In genomic region chr1:191299215-191299942, GRCm38 (mm10) we compare ENCODE assay signal across 8 mouse cellular contexts. TPM values are rescaled to one million over a fixed set of nuclear protein-coding genes. Genes with fewer than 3 reads are reported as not detected.
DNase-seq lines count a peak whose midpoint lies in the region; ATAC-seq lines count a peak whose summit lies in the region.

No protein-coding gene starts in this region.

- intact Hi-C loops in heart, postnatal 25 days (cut with DNase I), result no loop called here

- ATAC-seq in granulocyte monocyte progenitor cell, adult 5-6 weeks (replicated peaks; ENCODE audit: poor library complexity, severe bottlenecking), result no peak; the same call in 1 of the 2 replicates

- peak; percentile 39 to 49 for DNase-seq in layer of hippocampus, postnatal 10 days (ENCODE audit: low spot score in 2 of 2)
- DNase-seq in layer of hippocampus, adult 18-20 months (ENCODE audit: low spot score in 2 of 2), result no peak
- DNase-seq in R1 (ENCODE audit: low read depth, low spot score), result peak; percentile 59
- DNase-seq in embryo, embryonic 9.5 days (ENCODE audit: extremely low spot score), result peak; percentile 31
- DNase-seq in heart, postnatal 25 days (ENCODE audit: low spot score), result peak; percentile 43
- DNase-seq in lung, postnatal 25 days (ENCODE audit: low spot score), result peak; percentile 59
- no peak for DNase-seq in spleen, adult 12 weeks (ENCODE audit: low spot score)

RNA-seq across cellular contexts. Expression of gene Nenf, which starts 18.6 kb away (rescaled TPM):
- total RNA-seq in layer of hippocampus, postnatal 10 days (2021), result 10 to 100 TPM; 74.6 to 89.2 TPM
- total RNA-seq in layer of hippocampus, adult 18-20 months (2021), result 10 to 100 TPM; 72.9 to 74.4 TPM
- 100 to 1,000 TPM in 1 of 2 experiments, 10 to 100 TPM in 1; 98.8 to 102 TPM for total RNA-seq in heart, postnatal 25 days (2021)
- 36.7 and 54.4 TPM in 2 replicates for total RNA-seq in granulocyte monocyte progenitor cell, adult 5-6 weeks (2014; fragmentation: Nextera tagmentation)
- total RNA-seq in granulocyte monocyte progenitor cell, adult 5-6 weeks (2017), result 5.5 and 9.8 TPM in 2 replicates

RNA-seq across cellular contexts. Expression of gene Tmem206, which starts 26.3 kb away (rescaled TPM):
- 10 to 100 TPM; 12.1 to 12.8 TPM for total RNA-seq in layer of hippocampus, postnatal 10 days (2021)
- 1 to 10 TPM; 8.4 to 8.6 TPM for total RNA-seq in layer of hippocampus, adult 18-20 months (2021)
- total RNA-seq in heart, postnatal 25 days (2021), result 1 to 10 TPM; 3.5 to 4.1 TPM
- 25.5 and 27.2 TPM in 2 replicates for total RNA-seq in granulocyte monocyte progenitor cell, adult 5-6 weeks (2014; fragmentation: Nextera tagmentation)
- total RNA-seq in granulocyte monocyte progenitor cell, adult 5-6 weeks (2017), result 19.7 and 23.2 TPM in 2 replicates

Comparison
In these comparisons a context has a peak if more than half of its experiments do, and no peak if none do; other contexts are left out.
1. DNase-seq: peak in layer of hippocampus, postnatal 10 days (2 of 2), R1 (single experiment), embryo, embryonic 9.5 days (single experiment), heart, postnatal 25 days (single experiment) and lung, postnatal 25 days (single experiment); none in layer of hippocampus, adult 18-20 months (0 of 2) and spleen, adult 12 weeks (single experiment).